Mouse (Mus musculus): ENCODE measurements around the gene Ifitm3. TPM values are rescaled to one million over a fixed set of nuclear protein-coding genes. Genes with fewer than 3 reads are reported as not detected.

Gene Ifitm3
- polyA plus RNA-seq, 1 experiment from 2014 or later = 21.7 TPM

DNA sequence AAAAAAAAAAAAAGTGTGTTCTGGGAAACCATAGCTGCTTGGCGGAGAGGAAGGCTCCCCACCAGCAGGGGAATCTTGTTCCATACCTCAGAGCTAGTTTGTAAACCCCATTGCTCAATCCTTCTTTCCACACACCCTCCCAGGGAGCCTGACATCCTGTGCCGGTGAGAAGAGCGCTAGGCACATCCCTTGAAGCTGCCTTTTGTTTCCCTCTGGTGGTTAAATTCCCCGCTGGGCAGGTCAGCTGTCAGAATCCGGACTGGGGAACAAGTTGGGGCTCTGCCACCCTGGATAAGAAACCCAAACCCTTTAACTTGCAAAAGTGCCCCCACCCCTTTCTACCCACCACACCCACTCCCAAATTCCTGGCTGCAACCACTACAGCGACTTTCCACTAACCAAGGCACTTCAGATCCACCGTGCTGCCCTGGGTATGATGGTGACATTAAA is 2.2 kb downstream of the Ifitm3 start:
- no peak for ATAC-seq (replicated peaks)
- H3K4me3 ChIP-seq = no peak overlapping the region

DNA sequence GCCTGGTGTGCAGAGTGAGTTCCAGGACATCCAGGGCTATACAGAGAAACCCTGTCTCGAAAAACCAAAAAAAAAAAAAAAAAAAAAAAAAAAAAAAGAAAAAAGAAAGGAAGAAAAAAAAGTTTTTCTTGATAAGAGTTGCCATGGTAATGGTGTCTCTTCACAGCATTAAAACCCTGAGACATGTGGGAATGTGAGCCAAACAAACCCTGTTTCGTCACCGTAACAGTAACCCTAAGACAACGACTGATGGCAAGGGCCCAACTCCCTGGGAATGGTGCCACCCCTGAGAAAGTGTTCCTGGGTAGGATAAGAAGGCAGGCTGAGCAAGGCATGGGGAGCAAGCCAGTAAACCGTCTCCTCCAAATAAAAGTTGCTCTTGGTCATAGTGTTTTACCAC is 3.7 kb downstream of the Ifitm3 start:
- no peak overlapping the region for H3K4me3 ChIP-seq
- WGBS = 49% methylated on average over 5 of the region's 5 CpGs
- no peak for ATAC-seq (replicated peaks)
- H3K4me1 ChIP-seq = peaks cover 5% of the 10 kb centered on the region; the same call in 1 of the 2 replicates
- H3K27me3 ChIP-seq = no peaks in the 10 kb centered on the region
- H3K9me3 ChIP-seq = no peaks in the 10 kb centered on the region
- no peak overlapping the region for H3K4me2 ChIP-seq (replicated peaks)
- no peak overlapping the region for H3K9ac ChIP-seq (replicated peaks)
- no peak overlapping the region for H3K27ac ChIP-seq (replicated peaks)
- no peaks in the 10 kb centered on the region for H3K36me3 ChIP-seq

More for the DNA sequence above, 2.2 kb downstream of the Ifitm3 start:
- Histone ChIP-seq H3K36me3 (no peaks in the 10 kb centered on the region), H3K27me3 (no peaks in the 10 kb centered on the region), H3K9me3 (no peaks in the 10 kb centered on the region), H3K27ac (replicated peaks) (no peak overlapping the region), H3K4me1 (peaks cover 5% of the 10 kb centered on the region; the same call in 1 of the 2 replicates), H3K4me2 (replicated peaks) (no peak overlapping the region), H3K9ac (replicated peaks) (no peak overlapping the region)
- WGBS = 11% methylated on average over 7 of the region's 7 CpGs

DNA sequence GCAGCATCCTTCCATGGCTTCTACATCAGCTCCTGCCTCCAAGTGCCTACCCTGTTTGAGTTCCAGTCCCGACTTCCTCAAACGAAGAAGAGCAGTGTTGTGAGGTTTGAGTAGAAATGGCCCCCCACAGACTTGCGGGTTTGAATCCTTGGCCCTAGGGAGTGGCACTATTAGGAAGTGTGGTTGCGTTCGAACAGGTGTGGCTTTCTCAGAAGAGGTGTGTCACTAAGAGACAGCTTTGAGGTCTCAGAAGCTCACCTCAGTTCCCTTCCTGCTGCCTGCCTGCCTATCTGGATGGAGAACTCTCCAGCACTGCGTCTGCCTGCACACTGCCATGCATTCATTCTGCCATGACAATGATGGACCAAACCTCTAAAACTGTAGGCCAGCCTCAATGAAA is 4.1 kb downstream of the Ifitm3 start:
- Histone ChIP-seq H3K4me2 (replicated peaks) (no peak overlapping the region), H3K4me3 (no peak overlapping the region), H3K9me3 (no peaks in the 10 kb centered on the region), H3K27me3 (no peaks in the 10 kb centered on the region), H3K4me1 (peaks cover 5% of the 10 kb centered on the region; the same call in 1 of the 2 replicates), H3K36me3 (no peaks in the 10 kb centered on the region), H3K9ac (replicated peaks) (no peak overlapping the region), H3K27ac (replicated peaks) (no peak overlapping the region)
- no peak for ATAC-seq (replicated peaks)
- WGBS = 89% methylated on average over 6 of the region's 6 CpGs

DNA sequence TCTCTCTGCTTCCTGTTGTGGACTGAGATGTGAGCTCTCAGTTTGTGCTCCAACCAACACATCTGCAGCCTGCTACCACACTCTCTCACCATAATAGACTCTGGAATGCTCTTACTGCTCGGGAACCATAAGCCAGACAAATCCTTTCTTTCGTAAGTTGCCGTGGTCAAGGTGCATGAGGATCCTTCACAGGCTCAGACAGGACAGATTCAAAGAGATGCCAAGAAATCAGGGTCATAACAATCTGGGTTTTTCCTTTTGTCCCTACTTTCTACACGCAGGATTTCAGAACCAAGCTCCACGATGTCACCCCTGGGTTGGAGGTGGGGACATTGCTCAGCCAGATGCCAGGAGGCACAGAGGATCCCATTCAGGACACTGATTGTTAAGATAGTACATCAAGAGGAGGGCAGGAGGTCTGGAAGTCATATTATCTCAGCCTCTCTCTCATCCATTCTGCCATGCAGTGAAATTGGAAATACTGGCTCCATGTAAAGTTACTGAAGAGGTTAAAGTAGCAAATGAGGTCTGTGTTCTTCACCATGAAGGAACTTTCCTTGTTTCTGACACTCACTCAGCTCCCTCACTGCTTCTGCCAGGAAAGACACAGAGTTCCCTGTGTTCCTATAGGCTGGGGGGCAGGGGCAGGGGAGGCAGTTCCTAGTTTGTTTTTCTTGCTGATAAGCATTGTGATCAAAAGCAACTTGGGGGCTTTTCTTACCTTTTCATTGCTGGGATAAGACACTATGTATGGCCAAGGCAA is 7.1 kb downstream of the Ifitm3 start:
- no peak overlapping the region for H3K4me2 ChIP-seq (replicated peaks)
- no peak overlapping the region for H3K9ac ChIP-seq (replicated peaks)
- 86% methylated on average over 5 of the region's 5 CpGs for WGBS
- no peaks in the 10 kb centered on the region for H3K27me3 ChIP-seq
- no peaks in the 10 kb centered on the region for H3K4me1 ChIP-seq
- H3K4me3 ChIP-seq = no peak overlapping the region
- no peaks in the 10 kb centered on the region for H3K9me3 ChIP-seq
- ATAC-seq (replicated peaks) = no peak
- no peak overlapping the region for H3K27ac ChIP-seq (replicated peaks)
- no peaks in the 10 kb centered on the region for H3K36me3 ChIP-seq

DNA sequence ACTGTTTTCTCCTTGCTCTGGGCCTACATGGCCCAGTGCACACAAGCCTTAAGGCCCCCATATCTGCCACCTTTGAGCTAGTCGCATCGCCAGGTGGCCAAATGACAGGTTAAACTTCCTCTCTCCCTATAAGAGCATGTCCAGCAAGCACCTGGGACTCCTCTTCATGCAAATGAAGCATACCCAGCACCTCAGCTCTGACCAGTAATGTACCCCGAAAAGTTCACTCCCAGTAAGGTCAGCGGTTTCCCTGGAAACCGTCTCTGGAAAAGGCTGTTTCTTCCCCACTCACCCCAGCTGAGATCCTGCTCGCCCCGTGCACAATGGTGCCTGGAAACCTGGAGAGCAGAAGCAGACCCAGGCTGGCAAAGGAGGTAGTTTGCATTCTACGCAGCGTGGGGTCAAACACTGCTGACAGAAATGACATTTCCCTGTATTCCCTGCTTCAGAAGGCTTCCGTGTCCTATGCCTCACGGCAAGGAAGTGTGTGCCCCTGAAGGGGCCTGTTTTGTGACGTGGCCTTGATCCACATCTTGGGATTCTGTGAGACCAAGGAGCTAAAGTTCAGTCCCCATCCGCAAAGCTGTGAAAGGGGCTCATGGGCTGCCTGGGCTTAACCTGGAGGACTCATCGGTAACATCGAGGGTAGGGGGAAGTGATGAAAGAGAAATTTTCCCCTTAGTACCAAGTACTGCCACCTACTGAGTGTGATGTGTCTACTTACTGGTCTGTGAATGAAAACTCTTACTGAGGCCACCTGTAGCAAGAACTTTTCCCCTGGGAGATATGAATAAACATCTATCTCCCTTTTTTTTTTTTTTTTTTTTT is 9.5 kb downstream of the Ifitm3 start:
- ATAC-seq (replicated peaks) = no peak
- no peaks in the 10 kb centered on the region for H3K4me1 ChIP-seq
- H3K9ac ChIP-seq (replicated peaks) = no peak overlapping the region
- H3K9me3 ChIP-seq = no peaks in the 10 kb centered on the region
- no peaks in the 10 kb centered on the region for H3K36me3 ChIP-seq
- H3K27me3 ChIP-seq = no peaks in the 10 kb centered on the region
- no peak overlapping the region for H3K27ac ChIP-seq (replicated peaks)
- H3K4me2 ChIP-seq (replicated peaks) = no peak overlapping the region
- WGBS = 80% methylated on average over 15 of the region's 15 CpGs
- no peak overlapping the region for H3K4me3 ChIP-seq

DNA sequence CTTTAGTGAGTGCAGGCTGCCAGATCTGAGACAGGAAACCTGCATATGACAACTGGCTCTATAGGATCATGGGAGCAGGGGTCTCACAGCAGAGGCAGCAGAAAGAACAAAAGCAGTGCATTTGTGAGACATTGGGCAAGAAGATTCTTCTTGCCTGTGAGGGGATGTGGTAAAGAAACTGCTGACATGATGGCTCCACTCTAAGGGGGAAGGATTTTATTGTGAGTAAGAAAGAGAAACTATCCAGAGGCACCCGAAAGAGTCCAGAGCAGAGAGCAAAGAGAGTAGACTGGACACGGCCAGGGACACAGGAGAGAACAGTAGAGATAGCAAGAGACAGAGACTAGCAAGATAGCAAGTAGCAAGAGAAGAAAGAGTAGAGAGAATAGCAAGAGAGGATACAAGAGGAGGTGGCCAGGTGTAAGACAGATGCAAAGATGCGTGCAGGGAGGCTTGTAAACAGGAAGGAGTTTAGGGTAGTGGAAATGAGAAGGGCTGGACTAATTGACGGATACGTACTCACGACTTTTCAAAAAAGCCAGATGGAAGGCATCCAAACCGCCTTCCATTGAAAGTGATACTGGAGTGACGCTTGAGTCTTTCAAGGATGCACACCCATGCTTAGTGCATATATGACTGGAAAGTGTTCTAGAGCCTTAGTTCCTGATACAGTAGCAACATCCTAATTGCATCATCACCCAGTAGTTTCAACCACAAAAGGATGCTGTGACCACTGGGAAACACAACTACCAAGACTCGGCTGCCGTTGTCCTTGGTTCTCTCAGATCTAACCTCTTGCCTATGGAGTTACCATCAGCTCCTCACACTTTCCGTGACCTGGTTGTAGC is 11.5 kb downstream of the Ifitm3 start:
- no peaks in the 10 kb centered on the region for H3K9me3 ChIP-seq
- ATAC-seq (replicated peaks) = no peak
- no peak overlapping the region for H3K27ac ChIP-seq (replicated peaks)
- no peak overlapping the region for H3K4me2 ChIP-seq (replicated peaks)
- H3K4me3 ChIP-seq = no peak overlapping the region
- H3K27me3 ChIP-seq = no peaks in the 10 kb centered on the region
- no peak overlapping the region for H3K9ac ChIP-seq (replicated peaks)
- no peaks in the 10 kb centered on the region for H3K36me3 ChIP-seq
- 87% methylated on average over 11 of the region's 11 CpGs for WGBS
- no peaks in the 10 kb centered on the region for H3K4me1 ChIP-seq

DNA sequence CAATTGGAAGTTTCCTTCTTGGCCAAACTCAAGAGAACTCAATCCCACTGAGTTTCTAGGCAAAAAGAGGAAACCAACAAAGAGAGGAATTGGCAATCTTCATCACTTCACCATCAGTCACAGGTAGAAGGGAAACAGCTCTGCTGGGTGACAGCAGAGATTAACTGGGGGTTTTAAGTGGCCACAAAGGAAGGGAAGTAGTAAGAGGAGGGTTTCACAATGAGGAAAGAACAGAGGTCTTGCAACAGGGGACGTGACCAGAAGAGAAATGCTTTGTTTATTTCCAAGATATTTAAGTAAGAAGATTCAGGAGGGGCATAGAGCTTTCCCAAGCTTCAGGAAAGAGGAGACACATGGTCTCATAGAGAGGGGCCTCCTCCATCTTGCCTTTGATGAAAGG is 12.8 kb downstream of the Ifitm3 start:
- no peaks in the 10 kb centered on the region for H3K9me3 ChIP-seq
- H3K27me3 ChIP-seq = no peaks in the 10 kb centered on the region
- H3K4me1 ChIP-seq = no peaks in the 10 kb centered on the region
- H3K4me2 ChIP-seq (replicated peaks) = no peak overlapping the region
- WGBS = 59% methylated on average over 1 of the region's 1 CpGs
- H3K27ac ChIP-seq (replicated peaks) = no peak overlapping the region
- no peak for ATAC-seq (replicated peaks)
- no peak overlapping the region for H3K9ac ChIP-seq (replicated peaks)
- H3K4me3 ChIP-seq = no peak overlapping the region
- no peaks in the 10 kb centered on the region for H3K36me3 ChIP-seq

DNA sequence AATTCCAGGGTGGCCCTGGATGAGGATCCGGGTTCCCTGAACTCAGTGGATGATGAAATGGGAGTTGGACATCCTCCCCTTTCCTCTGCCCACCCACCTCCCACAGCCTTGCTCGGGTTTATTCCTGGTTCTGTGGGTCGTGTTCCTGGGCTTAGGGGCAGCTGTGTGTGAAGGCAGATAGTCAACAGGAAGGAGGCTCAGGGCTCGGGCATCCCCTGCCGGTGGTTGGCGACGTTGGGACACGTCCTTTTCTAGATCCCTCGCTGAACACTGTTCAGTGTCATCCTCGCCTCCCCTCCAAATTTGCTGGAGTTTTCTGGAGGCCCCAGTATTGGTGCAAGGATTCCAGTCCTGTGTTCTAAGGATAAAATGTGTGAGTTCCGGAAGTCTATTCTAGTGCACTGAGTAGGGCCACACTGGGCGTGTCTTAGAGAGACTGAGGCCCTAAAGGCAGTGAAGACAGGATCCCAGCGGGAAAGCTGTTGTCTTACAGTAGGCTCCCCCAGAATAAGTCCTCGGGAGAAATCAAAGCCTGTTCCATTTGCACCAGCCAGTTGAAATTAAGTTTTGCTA is 19.4 kb downstream of the Ifitm3 start:
- no peaks in the 10 kb centered on the region for H3K4me1 ChIP-seq
- WGBS = 91% methylated on average over 14 of the region's 14 CpGs
- no peak overlapping the region for H3K4me2 ChIP-seq (replicated peaks)
- H3K9me3 ChIP-seq = no peaks in the 10 kb centered on the region
- H3K9ac ChIP-seq (replicated peaks) = no peak overlapping the region
- no peak for ATAC-seq (replicated peaks)
- H3K4me3 ChIP-seq = no peak overlapping the region
- H3K36me3 ChIP-seq = no peaks in the 10 kb centered on the region
- no peak overlapping the region for H3K27ac ChIP-seq (replicated peaks)
- no peaks in the 10 kb centered on the region for H3K27me3 ChIP-seq

DNA sequence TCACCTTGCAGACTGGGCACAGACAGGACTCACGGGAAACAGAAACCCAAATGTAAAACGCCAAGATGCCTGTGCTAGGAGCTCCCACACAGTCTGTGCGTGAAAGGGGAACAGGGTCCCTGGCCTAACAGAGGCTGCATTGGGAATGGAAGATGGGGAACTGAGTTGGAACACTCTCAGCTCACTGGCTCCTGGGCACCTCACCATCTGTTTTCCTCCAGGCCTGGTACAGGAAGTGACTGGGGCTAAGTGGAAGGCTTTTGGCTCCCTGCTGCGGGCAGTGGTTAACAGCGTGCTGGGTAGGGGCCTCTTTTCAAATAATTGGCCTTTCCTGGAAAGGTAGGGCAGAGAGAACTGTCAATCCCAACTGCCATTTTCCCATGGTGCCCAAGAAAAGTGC is 19.9 kb downstream of the Ifitm3 start:
- no peaks in the 10 kb centered on the region for H3K4me1 ChIP-seq

DNA sequence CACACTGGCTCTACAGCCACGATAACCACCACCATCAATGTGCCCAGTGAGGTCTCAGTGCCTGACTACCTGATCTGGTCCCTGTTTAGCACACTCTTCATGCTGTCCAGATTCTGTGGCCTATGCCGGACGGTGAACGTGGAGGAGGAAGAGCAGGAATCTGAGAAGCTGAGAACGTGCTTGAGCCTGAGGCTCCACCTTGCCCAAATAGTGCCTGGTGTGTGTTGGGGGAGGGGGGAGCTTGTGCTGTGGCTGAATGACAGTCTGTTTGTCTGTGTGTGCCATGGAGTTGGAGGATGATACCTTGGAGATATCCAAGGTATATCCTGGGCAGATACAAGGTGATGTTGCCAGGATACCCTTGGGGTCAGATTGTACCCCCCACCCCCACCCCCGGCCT is 20.4 kb downstream of the Ifitm3 start:
- Histone ChIP-seq H3K36me3 (no peaks in the 10 kb centered on the region), H3K27me3 (no peaks in the 10 kb centered on the region), H3K4me1 (no peaks in the 10 kb centered on the region), H3K4me2 (replicated peaks) (no peak overlapping the region), H3K4me3 (no peak overlapping the region), H3K9ac (replicated peaks) (no peak overlapping the region), H3K9me3 (no peaks in the 10 kb centered on the region), H3K27ac (replicated peaks) (no peak overlapping the region)
- no peak for ATAC-seq (replicated peaks)
- WGBS = 77% methylated on average over 6 of the region's 6 CpGs

More for the DNA sequence above, 19.9 kb downstream of the Ifitm3 start:
- no peak overlapping the region for H3K4me2 ChIP-seq (replicated peaks)
- H3K27me3 ChIP-seq = no peaks in the 10 kb centered on the region
- H3K27ac ChIP-seq (replicated peaks) = no peak overlapping the region
- H3K4me3 ChIP-seq = no peak overlapping the region
- 72% methylated on average over 5 of the region's 5 CpGs for WGBS
- H3K9me3 ChIP-seq = no peaks in the 10 kb centered on the region
- no peaks in the 10 kb centered on the region for H3K36me3 ChIP-seq
- no peak overlapping the region for H3K9ac ChIP-seq (replicated peaks)
- ATAC-seq (replicated peaks) = no peak

DNA sequence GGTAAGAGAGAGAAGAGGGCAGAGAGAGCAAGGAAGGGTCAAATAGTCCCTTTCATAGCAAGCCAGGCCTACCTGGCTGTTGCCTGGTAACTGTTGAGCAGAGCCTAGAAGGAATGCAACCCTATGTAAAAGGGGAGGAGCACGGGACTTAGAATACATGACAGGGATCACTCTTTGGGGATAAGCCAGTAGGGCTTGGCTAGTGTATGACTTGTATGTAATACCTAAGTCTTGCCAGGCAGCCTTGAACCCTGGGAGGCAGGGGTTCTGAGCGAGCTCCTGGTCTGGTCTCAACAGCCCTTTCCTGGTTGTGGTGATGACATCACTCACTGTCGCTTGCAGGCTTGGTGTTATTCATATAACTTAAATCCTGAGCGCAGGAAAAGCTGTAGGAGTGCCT is 21.5 kb downstream of the Ifitm3 start:
- H3K9me3 ChIP-seq = no peaks in the 10 kb centered on the region
- no peaks in the 10 kb centered on the region for H3K27me3 ChIP-seq
- H3K4me3 ChIP-seq = no peak overlapping the region
- H3K27ac ChIP-seq (replicated peaks) = no peak overlapping the region
- no peak overlapping the region for H3K9ac ChIP-seq (replicated peaks)
- H3K36me3 ChIP-seq = no peaks in the 10 kb centered on the region
- 80% methylated on average over 4 of the region's 4 CpGs for WGBS
- ATAC-seq (replicated peaks) = no peak
- no peaks in the 10 kb centered on the region for H3K4me1 ChIP-seq
- H3K4me2 ChIP-seq (replicated peaks) = no peak overlapping the region

All from forebrain, embryonic 15.5 days (tissue).